Mouse (Mus musculus) B cell, adult 2 months (primary cell): ENCODE results near the gene Tnni3.

Experiments used
- DNase-seq, 2 experiments: peaks; one replicate each; pipeline ENCODE4 v3.0.0; 2022

The Tnni3 gene

DNA sequence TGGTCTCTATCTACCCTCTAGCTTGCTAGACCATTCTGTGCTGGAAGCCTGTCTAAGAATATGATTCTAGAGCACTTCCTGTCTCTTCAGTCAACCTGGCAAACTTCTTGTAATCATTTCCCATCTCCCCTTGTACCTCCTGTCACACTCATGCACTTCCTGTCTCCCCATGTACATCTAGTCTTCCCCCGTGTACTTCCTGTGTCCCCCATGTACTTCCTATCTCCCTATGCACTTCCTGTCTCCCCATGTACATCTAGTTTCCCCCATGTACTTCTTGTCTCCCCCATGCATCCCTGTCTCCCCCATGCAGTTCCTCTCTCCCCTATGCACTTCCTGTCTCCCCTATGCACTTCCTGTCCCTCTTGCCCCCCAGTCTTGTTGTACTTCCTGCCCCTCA is 5.5 kb downstream of the Tnni3 start:
- no peak for DNase-seq

DNA sequence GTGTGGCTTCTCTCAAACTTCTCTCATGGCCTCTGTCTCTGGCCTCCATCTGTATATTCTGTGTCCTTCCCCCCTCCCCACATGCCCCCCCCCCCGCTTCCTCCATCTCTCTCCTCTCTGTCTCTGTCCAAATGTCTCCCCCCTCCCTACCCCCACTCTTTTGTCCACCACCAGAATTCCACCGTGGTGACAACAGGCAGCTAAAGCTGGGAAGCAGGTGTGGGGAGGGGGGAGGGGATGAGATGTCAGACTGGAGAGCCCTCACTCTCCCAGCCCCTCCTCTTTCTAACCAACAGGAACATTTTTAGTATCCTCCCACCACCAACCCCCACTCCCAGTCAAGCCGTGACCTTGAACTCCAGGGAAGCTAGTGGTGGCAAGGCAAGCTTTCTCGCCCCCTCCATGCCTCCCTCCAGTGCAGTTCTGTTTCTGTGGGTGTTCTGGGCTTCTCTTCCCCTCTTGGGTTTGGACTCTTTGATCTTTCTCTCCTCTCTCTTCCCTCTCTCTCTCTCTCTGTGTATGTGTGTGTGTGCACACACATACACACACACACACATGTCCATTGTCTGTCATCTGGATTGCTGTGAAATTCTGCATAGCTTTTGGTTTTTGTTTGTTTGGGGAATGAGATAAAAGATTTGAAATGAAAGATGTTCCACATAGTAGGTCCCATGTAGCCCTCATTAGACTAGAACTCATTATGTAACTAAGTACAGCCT is 7.5 kb downstream of the Tnni3 start, which contains the start of gene Tnnt1:
TSS of gene Tnnt1 (minus strand) at position 51 of the 719 bp plus-strand sequence.
- no peak for DNase-seq

DNA sequence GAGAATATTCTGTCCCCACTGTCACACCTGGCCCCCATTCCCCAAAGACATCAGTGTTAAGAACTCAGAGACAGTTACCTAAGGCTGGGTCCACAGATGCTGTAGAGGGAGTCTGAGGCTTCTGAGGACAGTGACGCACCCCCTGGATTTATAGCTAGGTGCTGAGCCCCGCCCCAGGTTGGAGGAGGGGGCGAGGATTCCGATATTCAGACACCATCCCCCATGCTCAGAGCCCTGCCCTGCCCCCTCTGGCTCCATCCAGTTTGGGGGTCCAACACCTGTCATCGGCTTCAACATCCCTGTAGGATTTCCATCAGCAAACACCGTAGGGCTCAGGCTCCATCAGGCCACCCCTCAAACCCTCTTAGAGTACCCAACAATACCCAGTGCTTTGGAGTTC is 8.2 kb downstream of the Tnni3 start:
- DNase-seq: no peak

- no peak for DNase-seq
Measured at GRCm38 (mm10) chr7:4513829-4514712, 10.0 kb downstream of the Tnni3 start.

DNA sequence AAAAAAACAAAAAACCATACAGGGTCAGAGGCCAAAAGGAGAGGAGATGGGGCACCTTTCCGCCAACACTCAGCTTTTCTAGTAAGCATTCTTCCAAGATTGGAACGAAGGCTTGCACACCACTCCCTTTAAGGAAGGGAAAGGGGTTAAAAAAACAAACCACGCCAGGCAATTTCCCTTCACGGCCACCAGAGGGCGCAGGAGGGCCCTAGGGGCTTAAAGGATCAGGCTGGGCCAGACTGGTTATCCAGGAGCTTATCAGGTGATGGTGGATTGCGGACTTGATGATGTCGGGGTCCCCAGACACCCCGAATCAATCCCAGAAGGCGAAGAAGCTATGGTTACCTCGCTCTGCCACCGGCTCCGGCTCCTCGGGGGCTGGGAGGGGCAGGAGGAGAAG is 10.8 kb downstream of the Tnni3 start:
- DNase-seq: peak; percentile 65 to 70

DNA sequence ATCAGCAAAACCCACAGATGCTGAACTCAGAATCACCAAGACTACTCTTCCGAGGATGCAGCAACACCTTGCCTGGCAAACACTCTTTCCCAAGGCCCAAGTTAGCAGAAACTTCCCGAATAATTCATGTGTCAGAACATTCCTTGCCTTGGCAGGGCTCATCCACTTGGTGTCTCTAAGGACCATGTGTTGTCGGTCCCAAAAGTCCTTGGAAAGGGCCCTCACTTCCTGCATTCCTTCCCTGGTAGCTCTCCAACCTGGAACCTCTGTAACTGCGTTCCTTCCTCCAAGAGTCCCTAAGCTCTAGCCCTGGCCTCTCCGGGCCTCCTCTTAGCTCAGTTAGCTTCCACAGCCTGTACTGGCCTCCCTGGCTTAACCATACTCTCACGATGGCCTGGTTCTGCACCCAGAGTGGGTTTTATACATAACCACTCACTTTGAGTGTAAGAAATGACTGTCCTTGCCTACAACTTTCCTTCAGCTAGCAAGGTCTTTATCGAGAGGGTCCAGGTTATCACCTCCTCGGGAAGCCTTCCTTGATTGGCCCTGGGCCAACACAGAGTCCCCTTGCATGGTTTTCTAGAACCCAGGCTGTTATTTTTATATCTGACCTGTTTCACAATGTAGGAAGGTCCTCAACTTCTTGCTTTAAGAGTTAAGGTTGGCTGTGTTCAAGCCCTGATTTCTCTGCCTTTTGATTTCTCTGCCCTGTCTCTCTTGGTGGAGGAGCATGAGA is 12.4 kb downstream of the Tnni3 start:
- no peak for DNase-seq

GRCm38 (mm10) chr7:4509863-4510608 is 14.0 kb downstream of the Tnni3 start:
- DNase-seq: peak; percentile 73 to 74

- no peak for DNase-seq
Measured at GRCm38 (mm10) chr7:4508739-4509116, 15.3 kb downstream of the Tnni3 start.

GRCm38 (mm10) chr7:4508062-4508738 is 15.8 kb downstream of the Tnni3 start:
- no peak for DNase-seq

GRCm38 (mm10) chr7:4507220-4507619 is 16.8 kb downstream of the Tnni3 start:
- no peak for DNase-seq

- no peak for DNase-seq
Measured at GRCm38 (mm10) chr7:4504646-4505435, 19.2 kb downstream of the Tnni3 start.

DNA sequence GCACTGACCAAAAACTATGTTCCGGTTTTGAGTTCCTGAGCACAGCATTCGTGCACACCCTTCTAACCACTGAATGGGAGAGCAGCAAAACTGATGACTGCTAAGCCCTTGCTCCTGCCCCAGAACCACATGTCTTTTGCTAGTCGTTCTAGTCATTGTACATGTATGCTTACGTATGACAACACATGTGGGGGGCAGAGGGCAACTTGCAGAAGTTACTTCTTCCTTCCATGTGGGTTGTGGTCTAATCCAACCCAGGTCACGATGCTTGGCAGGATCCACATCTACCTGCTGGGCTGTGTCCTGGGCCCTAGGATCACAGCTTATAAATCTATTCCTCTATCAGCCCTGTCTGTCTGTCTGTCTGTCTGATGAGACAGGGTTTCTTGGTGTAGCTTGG is 20.2 kb downstream of the Tnni3 start:
- no peak for DNase-seq

- DNase-seq: no peak
Measured at GRCm38 (mm10) chr7:4503100-4503499, 20.9 kb downstream of the Tnni3 start.

DNA sequence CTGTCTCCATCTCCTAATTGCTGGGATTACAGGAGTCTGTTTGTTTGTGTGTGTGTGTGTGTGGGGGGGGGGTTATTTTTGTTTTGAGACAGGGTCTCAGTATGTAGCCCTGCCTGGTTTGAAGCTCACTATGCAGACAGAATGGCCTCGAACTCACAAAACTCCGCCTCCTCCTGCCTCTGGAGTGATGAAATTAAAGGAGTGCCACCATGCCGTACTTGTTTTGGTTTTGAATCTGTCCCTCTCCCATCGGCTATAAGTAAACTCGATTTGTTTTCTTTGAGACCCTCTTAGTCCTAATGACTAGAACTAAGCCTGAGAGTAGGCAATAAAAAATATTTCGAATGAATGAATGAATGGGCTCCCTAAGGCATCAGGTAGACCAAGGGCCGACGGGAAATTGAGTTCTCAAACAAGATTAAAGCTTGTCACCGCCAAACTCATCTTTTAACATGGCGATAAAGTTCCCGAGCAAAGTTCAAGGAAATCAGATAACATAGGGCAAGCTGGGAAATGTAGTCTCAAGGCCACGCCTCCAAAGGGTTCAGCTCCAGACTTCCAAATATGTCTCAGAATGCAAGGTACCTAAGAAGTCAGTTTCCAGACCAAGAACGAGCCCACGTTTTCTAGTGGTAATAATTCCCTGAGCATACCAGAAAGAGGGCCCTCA is 21.5 kb downstream of the Tnni3 start:
- no peak for DNase-seq

GRCm38 (mm10) chr7:4501558-4502397 is 22.3 kb downstream of the Tnni3 start, which contains the start of gene Ppp1r12c:
Gene Ppp1r12c (minus strand): TSS chr7:4501680.
- peak; percentile 96 for DNase-seq

- peak; percentile 57 to 59 for DNase-seq
Measured at GRCm38 (mm10) chr7:4500892-4501471, 23.0 kb downstream of the Tnni3 start.

DNA sequence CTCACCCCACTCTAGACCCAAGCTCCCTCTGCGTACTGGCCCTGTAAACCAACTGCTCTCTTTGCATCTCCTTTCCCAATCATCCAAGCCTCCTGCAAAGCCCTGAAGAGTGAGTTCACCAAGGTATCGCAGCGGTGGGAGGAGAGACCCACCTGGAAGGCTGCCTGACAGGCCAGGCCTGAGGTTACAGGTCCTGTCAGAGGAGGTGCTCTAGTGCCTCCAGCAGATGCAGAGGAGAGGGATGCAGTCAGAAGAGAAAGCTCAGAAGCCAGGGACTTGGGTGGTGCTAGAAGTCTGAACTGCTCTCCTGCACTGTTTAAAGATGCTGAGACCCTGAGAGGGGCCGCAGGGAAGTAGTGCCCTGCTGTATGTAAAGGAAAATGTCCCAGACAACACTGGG is 25.0 kb downstream of the Tnni3 start:
- DNase-seq: no peak

DNA sequence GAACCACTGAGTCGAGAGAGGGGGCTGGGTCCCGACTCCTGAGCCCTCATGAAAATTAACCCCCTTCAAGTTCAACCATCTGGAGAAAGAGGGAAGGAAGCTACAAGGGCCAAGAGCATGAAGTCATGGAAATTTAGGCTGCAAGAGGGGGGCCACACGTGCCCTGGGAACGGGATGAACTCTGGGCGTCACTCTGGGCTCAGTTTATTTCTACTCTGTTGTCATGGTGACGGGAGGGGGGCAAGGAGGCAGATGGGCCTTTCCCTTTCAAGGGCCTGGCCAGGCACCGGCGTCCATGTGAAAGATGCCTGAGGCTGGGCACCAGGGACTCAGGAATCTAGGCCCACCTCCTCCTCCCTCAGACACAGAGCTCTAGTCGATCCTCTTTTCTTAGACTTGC is 25.8 kb downstream of the Tnni3 start:
- no peak for DNase-seq

DNA sequence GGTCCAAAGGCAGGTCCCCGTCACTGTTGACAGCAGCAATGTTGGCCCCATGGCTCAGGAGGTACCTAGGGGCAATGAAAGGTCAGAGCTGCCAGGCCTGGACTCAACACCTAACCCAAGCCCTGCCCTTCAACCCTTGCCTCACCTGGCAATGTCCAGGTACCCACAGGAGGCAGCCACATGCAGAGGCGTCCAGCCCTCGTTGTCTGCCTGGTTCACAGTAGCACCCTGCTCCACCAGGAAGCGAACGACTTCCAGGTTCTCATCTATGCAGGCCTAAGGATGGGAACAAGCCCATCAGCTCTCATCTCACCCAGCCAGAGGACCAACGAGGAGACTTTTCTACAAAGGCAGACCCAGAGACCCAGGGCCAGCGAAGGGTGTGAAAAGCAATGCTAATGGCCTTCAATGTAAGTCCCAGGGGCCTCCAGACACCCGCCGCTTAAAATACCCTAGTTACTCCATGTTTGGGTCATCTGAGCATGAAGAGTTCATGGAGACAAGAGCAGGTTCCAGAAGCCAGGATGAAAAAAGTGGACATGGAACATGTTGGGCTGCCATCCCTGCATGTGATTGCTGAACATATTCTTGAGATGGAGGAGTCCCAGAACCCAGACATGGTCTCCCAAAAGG is 26.6 kb downstream of the Tnni3 start:
- no peak for DNase-seq
